Mouse (Mus musculus) small intestine, adult 2 months (tissue): ENCODE measurements around the gene Ap5z1.

Experiments
- CTCF ChIP-seq: fragments of 200-500 bp; IDR thresholded peaks from 2 replicates; pipeline ENCODE4 v1.5.1; 2012; ENCODE audit warnings: low read depth, mild to moderate bottlenecking, control low read depth, inconsistent platforms, low read length, moderate library complexity, mixed read lengths; ENCODE audit not compliant: insufficient replicate concordance, insufficient read length; ENCODE audit errors: extremely low read depth
- POLR2A ChIP-seq: fragments of 200-500 bp; IDR thresholded peaks from 2 replicates; pipeline ENCODE4 v1.6.1; 2012; ENCODE audit warnings: low read depth, mild to moderate bottlenecking, control low read depth, inconsistent platforms, low read length, moderate library complexity

DNA sequence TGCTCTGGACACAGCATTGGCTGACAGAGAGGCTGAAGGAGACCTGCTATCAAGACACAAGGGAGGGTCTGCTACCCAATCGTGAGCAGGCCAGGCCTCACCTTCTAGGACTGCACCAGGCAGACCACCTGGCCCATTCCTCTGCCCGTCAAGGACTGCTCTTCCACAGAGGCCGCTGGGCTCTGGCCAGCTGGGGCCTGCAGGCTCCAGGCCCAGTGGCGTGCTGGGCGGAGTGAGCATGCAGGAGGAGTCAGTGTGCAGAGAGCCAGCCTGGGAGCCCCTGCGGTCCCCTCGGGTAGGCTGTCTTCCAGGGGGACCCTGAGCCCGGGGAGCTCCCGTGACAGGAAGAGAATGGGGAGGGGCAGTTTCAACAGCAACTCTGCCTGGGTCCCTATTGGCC lies 22.9 kb downstream of the Ap5z1 start:
- TF ChIP-seq CTCF (no peak), POLR2A (no peak)
